Mouse (Mus musculus): ENCODE measurements at regions not wholly inside any gene's neighbourhood (a gene's known extent, or its start where the extent isn't known, plus 50 kb on each side); places are given as distances from the start of the nearest gene placed in this dataset.
"Not testable (repeated sequence)": the region's sequence is repeated elsewhere in the genome, so short reads cannot be mapped to it uniquely, and the experiment has no call there.

- Histone ChIP-seq H3K9me3 (replicated peaks; ENCODE audit: control insufficient read depth, low read length) (no peaks in the 10 kb centered on the region), H3K27me3 (replicated peaks; ENCODE audit: control insufficient read depth, insufficient read depth, low read length) (no peaks in the 10 kb centered on the region), H3K4me3 (ENCODE audit: low read depth, low read length) (no peak overlapping the region), H3K27ac (ENCODE audit: low read depth, low read length) (no peak overlapping the region), H3K36me3 (ENCODE audit: control insufficient read depth, insufficient read depth, low read length) (no peaks in the 10 kb centered on the region), H3K9ac (ENCODE audit: low read length) (no peak overlapping the region), H3K4me2 (ENCODE audit: low read length) (no peak overlapping the region), H3K4me1 (ENCODE audit: control insufficient read depth, insufficient read depth, low read length) (no peaks in the 10 kb centered on the region)
- DNase-seq (ENCODE audit: low spot score) (no peak), ATAC-seq (no peak)
- WGBS, result 76% methylated on average over 4 of the region's 4 CpGs
Observed at GRCm38 (mm10) chr9:84461441-84461840, 536.5 kb downstream of the Bckdhb start.

DNA sequence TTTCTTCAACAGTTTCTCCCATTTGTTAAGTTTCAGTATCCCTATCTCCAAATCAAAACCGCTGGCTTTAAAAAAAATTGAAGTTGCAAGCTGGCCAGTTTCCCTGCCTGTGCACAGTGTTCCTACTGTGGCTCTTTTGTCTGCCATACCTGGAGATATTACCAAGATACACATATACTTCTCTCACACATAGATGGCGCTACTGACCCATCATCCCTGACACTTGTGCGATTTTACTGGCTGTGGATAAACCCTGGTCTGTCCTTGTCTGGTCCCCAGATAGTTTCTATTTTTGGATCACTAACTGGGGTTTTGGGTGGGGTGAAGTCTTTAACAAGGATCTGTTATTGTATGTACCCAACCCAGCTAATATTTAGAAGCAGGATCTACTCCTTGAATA lies 541.8 kb downstream of the Bckdhb start:
- H3K9me3 ChIP-seq (replicated peaks; ENCODE audit: control insufficient read depth, low read length), result no peaks in the 10 kb centered on the region
- H3K4me3 ChIP-seq (ENCODE audit: low read depth, low read length), result no peak overlapping the region
- no peak overlapping the region for H3K27ac ChIP-seq (ENCODE audit: low read depth, low read length)
- no peaks in the 10 kb centered on the region for H3K27me3 ChIP-seq (replicated peaks; ENCODE audit: control insufficient read depth, insufficient read depth, low read length)
- H3K9ac ChIP-seq (ENCODE audit: low read length), result no peak overlapping the region
- no peaks in the 10 kb centered on the region for H3K36me3 ChIP-seq (ENCODE audit: control insufficient read depth, insufficient read depth, low read length)
- ATAC-seq (no peak), DNase-seq (ENCODE audit: low spot score) (peak; percentile 29)
- 14% methylated on average over 3 of the region's 3 CpGs for WGBS
- H3K4me2 ChIP-seq (ENCODE audit: low read length), result no peak overlapping the region
- no peaks in the 10 kb centered on the region for H3K4me1 ChIP-seq (ENCODE audit: control insufficient read depth, insufficient read depth, low read length)

- Histone ChIP-seq H3K27me3 (replicated peaks; ENCODE audit: control insufficient read depth, insufficient read depth, low read length) (no peaks in the 10 kb centered on the region), H3K4me3 (ENCODE audit: low read depth, low read length) (no peak overlapping the region), H3K36me3 (ENCODE audit: control insufficient read depth, insufficient read depth, low read length) (no peaks in the 10 kb centered on the region), H3K27ac (ENCODE audit: low read depth, low read length) (no peak overlapping the region), H3K9me3 (replicated peaks; ENCODE audit: control insufficient read depth, low read length) (no peaks in the 10 kb centered on the region), H3K4me2 (ENCODE audit: low read length) (no peak overlapping the region), H3K4me1 (ENCODE audit: control insufficient read depth, insufficient read depth, low read length) (no peaks in the 10 kb centered on the region), H3K9ac (ENCODE audit: low read length) (no peak overlapping the region)
- no peak for ATAC-seq
- 82% methylated on average over 4 of the region's 4 CpGs for WGBS
- DNase-seq (ENCODE audit: low spot score), result no peak
Observed at GRCm38 (mm10) chr9:84472696-84473095, 547.8 kb downstream of the Bckdhb start.

DNA sequence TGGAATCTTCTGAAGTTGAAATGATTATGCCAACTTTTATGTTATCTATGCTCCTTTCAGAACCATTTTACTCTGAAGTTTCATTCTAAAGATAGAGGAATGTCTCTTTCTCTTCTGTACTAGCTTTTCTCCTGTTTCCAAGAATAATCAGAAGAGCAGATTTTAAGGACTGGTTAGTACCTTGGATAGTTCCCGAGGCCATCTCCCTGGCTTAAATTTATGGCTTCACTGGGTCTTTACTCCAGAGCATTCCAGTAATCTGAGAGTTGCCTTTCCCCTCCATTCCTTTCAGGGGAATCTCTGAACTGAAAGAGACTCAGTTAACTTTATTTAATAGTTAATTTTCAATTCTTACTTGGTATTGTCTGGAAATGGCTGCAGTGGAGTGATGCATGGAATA lies 551.0 kb downstream of the Bckdhb start:
- no peaks in the 10 kb centered on the region for H3K4me1 ChIP-seq (ENCODE audit: control insufficient read depth, insufficient read depth, low read length)
- H3K9ac ChIP-seq (ENCODE audit: low read length), result no peak overlapping the region
- WGBS, result 55% methylated on average over 1 of the region's 1 CpGs
- no peak overlapping the region for H3K27ac ChIP-seq (ENCODE audit: low read depth, low read length)
- no peak overlapping the region for H3K4me3 ChIP-seq (ENCODE audit: low read depth, low read length)
- H3K4me2 ChIP-seq (ENCODE audit: low read length), result no peak overlapping the region
- ATAC-seq (no peak), DNase-seq (ENCODE audit: low spot score) (no peak)
- H3K36me3 ChIP-seq (ENCODE audit: control insufficient read depth, insufficient read depth, low read length), result no peaks in the 10 kb centered on the region
- no peaks in the 10 kb centered on the region for H3K27me3 ChIP-seq (replicated peaks; ENCODE audit: control insufficient read depth, insufficient read depth, low read length)
- no peaks in the 10 kb centered on the region for H3K9me3 ChIP-seq (replicated peaks; ENCODE audit: control insufficient read depth, low read length)

DNA sequence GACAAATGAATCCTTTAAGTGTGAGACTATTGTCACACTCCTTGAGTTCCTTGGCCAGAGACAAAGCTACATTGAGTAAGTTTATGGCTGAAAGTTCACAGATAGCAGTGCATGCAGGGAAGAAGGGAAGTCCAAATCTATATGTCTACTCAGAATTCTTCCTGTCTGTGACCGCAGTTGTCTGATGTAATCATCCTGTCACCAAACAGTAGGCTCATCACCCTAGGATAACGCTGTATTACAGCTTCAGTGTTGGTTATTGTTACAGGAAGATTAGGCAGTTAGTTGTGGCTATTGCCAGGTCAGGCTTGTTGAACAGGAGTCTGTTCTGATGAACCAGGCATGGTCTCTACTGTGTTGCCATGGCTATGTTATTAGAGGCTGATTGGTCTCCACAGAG lies 574.6 kb downstream of the Bckdhb start:
- Histone ChIP-seq H3K4me2 (ENCODE audit: low read length) (no peak overlapping the region), H3K9ac (ENCODE audit: low read length) (no peak overlapping the region), H3K27ac (ENCODE audit: low read depth, low read length) (no peak overlapping the region), H3K27me3 (replicated peaks; ENCODE audit: control insufficient read depth, insufficient read depth, low read length) (no peaks in the 10 kb centered on the region), H3K4me3 (ENCODE audit: low read depth, low read length) (no peak overlapping the region), H3K4me1 (ENCODE audit: control insufficient read depth, insufficient read depth, low read length) (no peaks in the 10 kb centered on the region), H3K36me3 (ENCODE audit: control insufficient read depth, insufficient read depth, low read length) (no peaks in the 10 kb centered on the region), H3K9me3 (replicated peaks; ENCODE audit: control insufficient read depth, low read length) (no peaks in the 10 kb centered on the region)
- ATAC-seq (no peak), DNase-seq (ENCODE audit: low spot score) (no peak)
- 92% methylated on average over 2 of the region's 2 CpGs for WGBS

- not testable (repeated sequence) for H3K27ac ChIP-seq (ENCODE audit: low read depth, low read length); H3K27me3 ChIP-seq (replicated peaks; ENCODE audit: control insufficient read depth, insufficient read depth, low read length); H3K9me3 ChIP-seq (replicated peaks; ENCODE audit: control insufficient read depth, low read length); H3K9ac ChIP-seq (ENCODE audit: low read length); ATAC-seq; H3K4me1 ChIP-seq (ENCODE audit: control insufficient read depth, insufficient read depth, low read length); H3K4me3 ChIP-seq (ENCODE audit: low read depth, low read length); H3K4me2 ChIP-seq (ENCODE audit: low read length); DNase-seq (ENCODE audit: low spot score); H3K36me3 ChIP-seq (ENCODE audit: control insufficient read depth, insufficient read depth, low read length)
Observed at GRCm38 (mm10) chr9:84502981-84503380, 578.0 kb downstream of the Bckdhb start.

- H3K9me3 ChIP-seq (replicated peaks; ENCODE audit: control insufficient read depth, low read length), result no peaks in the 10 kb centered on the region
- H3K27ac ChIP-seq (ENCODE audit: low read depth, low read length), result no peak overlapping the region
- no peak for ATAC-seq
- H3K9ac ChIP-seq (ENCODE audit: low read length), result no peak overlapping the region
- no peaks in the 10 kb centered on the region for H3K36me3 ChIP-seq (ENCODE audit: control insufficient read depth, insufficient read depth, low read length)
- no peaks in the 10 kb centered on the region for H3K27me3 ChIP-seq (replicated peaks; ENCODE audit: control insufficient read depth, insufficient read depth, low read length)
- 92% methylated on average over 3 of the region's 3 CpGs for WGBS
- H3K4me2 ChIP-seq (ENCODE audit: low read length), result no peak overlapping the region
- no peak for DNase-seq (ENCODE audit: low spot score)
- H3K4me1 ChIP-seq (ENCODE audit: control insufficient read depth, insufficient read depth, low read length), result no peaks in the 10 kb centered on the region
- no peak overlapping the region for H3K4me3 ChIP-seq (ENCODE audit: low read depth, low read length)
Observed at GRCm38 (mm10) chr9:84517064-84517463, 592.1 kb downstream of the Bckdhb start.

DNA sequence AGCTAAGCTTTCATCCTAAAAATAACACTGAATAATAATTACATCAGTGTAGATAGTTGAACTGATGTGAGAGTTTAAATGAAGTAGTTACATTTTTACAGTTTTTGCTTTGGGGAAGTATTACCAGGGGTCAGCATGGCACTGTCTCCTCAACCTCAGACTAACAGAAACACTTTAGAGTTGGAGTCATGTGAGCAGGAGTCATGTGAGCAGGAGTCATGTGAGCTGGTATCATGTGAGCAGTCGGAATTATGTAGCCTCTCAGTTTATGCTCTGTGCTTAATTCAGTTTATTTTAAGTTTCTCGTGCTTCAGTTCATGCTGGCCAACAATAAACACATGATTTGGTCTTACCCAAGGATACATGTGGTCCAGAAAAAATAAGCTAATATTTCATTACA lies 620.5 kb downstream of the Bckdhb start:
- no peak for ATAC-seq
- WGBS, result 80% methylated on average over 2 of the region's 2 CpGs

GRCm38 (mm10) chr9:84548012-84548660 lies 623.2 kb downstream of the Bckdhb start:
- Histone ChIP-seq H3K27ac (ENCODE audit: low read depth, low read length) (no peak overlapping the region), H3K4me1 (ENCODE audit: control insufficient read depth, insufficient read depth, low read length) (no peaks in the 10 kb centered on the region), H3K9ac (ENCODE audit: low read length) (no peak overlapping the region), H3K36me3 (ENCODE audit: control insufficient read depth, insufficient read depth, low read length) (no peaks in the 10 kb centered on the region), H3K4me2 (ENCODE audit: low read length) (no peak overlapping the region), H3K4me3 (ENCODE audit: low read depth, low read length) (no peak overlapping the region), H3K27me3 (replicated peaks; ENCODE audit: control insufficient read depth, insufficient read depth, low read length) (no peaks in the 10 kb centered on the region), H3K9me3 (replicated peaks; ENCODE audit: control insufficient read depth, low read length) (no peaks in the 10 kb centered on the region)
- DNase-seq (ENCODE audit: low spot score) (no peak), ATAC-seq (no peak)
- 80% methylated on average over 6 of the region's 6 CpGs for WGBS

More for the DNA sequence above, 620.5 kb downstream of the Bckdhb start:
- H3K36me3 ChIP-seq (ENCODE audit: control insufficient read depth, insufficient read depth, low read length), result no peaks in the 10 kb centered on the region
- no peak overlapping the region for H3K27ac ChIP-seq (ENCODE audit: low read depth, low read length)
- no peaks in the 10 kb centered on the region for H3K9me3 ChIP-seq (replicated peaks; ENCODE audit: control insufficient read depth, low read length)
- no peak for DNase-seq (ENCODE audit: low spot score)
- H3K27me3 ChIP-seq (replicated peaks; ENCODE audit: control insufficient read depth, insufficient read depth, low read length), result no peaks in the 10 kb centered on the region
- no peak overlapping the region for H3K9ac ChIP-seq (ENCODE audit: low read length)
- H3K4me2 ChIP-seq (ENCODE audit: low read length), result no peak overlapping the region
- no peak overlapping the region for H3K4me3 ChIP-seq (ENCODE audit: low read depth, low read length)
- H3K4me1 ChIP-seq (ENCODE audit: control insufficient read depth, insufficient read depth, low read length), result no peaks in the 10 kb centered on the region

Measured in forebrain, embryonic 14.5 days (tissue).